Mouse (Mus musculus): Measurements from ENCODE around the gene Chst1.

DNA sequence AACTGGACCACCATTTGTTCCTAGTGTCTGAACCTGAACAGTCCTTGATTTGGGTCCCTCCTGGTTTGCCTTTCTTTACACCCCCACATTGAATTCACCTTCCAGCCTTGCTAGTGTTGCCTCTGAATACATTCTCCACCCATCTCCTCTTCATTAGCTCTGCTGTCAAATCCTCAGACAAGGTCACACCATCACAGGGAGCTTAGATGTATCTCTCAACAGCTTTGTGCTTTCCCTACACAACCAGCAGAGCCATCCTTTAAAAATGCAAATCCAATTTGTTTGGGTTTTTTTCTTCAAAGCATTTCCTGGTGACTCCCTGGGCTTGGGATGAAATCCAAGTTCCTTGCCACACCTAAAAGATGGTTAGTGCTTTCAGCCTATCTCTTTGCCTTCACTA is 45.0 kb upstream of the Chst1 start:
- TF ChIP-seq CTCF (IDR thresholded peaks at IDR 0.05; ENCODE audit: low read depth, low read length) (no peak), POLR2A (IDR thresholded peaks at IDR 0.05; ENCODE audit: borderline replicate concordance, low read depth, low read length) (no peak)

All from bone marrow macrophage, adult 2 months (primary cell).